Mouse (Mus musculus): ENCODE data around the gene Fam216b. TPM values are rescaled to one million over a fixed set of nuclear protein-coding genes. Genes with fewer than 3 reads are reported as not detected.

The Fam216b gene
- total RNA-seq (2021) = under 1 TPM in 1 of 2 experiments, not detected in 1; 0.67 TPM
- long read RNA-seq, experiment 1 = 0 reads
- long read RNA-seq, experiment 2 = 0 reads

DNA sequence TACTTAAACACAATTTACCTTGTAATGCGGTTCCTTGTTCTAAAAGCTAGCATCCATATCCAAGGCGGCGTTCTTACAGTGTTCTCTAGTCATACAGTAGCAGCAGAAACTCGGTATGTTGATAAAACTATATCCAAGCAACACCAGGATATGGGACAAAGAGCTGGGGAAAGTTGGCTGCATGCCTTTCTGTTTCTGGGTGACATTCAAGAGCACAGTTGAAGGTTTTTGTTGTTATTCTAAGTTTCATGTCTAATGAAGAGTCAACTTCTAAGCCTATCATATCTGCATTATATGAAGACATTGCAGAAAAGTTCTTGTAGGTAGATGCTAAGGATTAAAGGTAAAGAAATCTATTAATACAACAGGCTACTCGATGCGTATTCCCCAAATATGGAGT, at the start of gene Fam216b:
Fam216b (minus strand) TSS at position 101 of the 400 bp plus-strand sequence.
- intact Hi-C loops (cut with DNase I) = no loop called here
- DNase-seq = peak in 1 of 2 experiments; percentile 24

DNA sequence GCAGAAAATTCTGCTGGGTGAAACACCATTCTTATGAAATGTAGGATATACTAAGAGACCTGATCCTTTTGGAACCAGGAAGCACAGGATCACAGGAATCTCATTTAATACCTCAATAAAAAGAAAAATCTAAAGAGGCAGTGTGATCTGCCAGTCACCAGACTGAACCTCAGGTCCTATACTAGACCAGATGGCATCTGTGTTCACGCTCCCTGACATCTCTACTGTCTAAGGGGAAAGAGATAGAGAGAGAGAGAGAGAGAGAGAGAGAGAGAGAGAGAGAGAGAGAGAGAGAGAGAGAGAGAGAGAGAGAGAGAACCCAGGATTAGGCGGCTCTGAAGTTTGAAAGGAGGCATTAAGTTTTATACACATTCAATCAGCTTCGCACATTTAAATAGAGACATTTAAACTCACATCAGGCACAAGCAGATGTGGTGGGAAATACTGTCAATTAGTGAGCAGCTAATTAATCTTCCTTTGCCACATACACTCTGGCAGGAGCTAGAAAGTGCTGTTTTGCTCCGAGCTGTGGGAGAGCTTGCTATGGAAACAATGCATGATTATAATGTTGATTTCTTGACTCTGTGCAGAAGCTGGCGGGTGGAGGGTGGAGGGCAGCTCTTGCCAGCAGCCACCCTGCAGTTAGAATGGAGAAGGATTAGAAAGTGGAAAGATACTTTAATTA, 43.7 kb upstream of the Fam216b start:
- DNase-seq = no peak
- intact Hi-C loops (cut with DNase I) = no loop called here

DNA sequence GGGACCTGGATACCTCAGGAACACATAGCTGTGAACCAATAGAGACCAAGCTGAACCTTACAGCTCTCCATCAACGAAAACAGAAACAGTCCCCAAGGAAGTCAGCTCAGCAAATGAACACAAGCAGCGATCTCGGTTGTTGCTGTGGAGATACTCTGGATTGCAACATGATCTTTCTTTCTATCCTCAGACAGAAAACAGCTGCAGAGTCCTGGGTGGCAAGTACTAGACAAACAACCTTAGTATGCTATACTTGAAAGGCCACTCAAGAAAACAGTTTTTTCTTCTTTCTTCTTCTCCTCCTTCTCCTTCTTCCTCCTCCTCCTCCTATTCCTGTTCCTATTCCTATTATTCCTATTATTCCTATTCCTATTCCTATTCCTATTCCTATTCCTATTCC, 37.9 kb upstream of the Fam216b start:
- intact Hi-C loops (cut with DNase I) = no loop called here
- no peak for DNase-seq

DNA sequence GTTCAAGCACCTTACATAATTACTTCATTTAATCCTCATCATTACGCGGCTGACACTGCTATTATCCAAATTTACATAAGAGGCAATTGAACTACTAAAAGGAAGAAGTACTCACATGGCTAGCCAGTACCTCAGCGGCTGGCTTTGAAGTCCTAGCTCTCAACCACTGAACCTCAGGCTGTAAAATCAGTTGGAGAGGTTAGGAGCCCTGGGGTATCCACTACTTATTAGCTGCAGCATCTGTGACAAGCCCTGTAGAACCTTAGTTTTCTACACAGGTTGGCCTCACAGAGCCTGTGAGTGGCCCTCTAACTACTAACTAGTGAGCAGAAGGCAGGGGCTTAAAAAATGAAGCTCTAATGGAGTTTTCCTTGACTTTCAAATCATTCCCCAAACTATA, 31.5 kb upstream of the Fam216b start:
- intact Hi-C loops (cut with DNase I) = no loop called here

DNA sequence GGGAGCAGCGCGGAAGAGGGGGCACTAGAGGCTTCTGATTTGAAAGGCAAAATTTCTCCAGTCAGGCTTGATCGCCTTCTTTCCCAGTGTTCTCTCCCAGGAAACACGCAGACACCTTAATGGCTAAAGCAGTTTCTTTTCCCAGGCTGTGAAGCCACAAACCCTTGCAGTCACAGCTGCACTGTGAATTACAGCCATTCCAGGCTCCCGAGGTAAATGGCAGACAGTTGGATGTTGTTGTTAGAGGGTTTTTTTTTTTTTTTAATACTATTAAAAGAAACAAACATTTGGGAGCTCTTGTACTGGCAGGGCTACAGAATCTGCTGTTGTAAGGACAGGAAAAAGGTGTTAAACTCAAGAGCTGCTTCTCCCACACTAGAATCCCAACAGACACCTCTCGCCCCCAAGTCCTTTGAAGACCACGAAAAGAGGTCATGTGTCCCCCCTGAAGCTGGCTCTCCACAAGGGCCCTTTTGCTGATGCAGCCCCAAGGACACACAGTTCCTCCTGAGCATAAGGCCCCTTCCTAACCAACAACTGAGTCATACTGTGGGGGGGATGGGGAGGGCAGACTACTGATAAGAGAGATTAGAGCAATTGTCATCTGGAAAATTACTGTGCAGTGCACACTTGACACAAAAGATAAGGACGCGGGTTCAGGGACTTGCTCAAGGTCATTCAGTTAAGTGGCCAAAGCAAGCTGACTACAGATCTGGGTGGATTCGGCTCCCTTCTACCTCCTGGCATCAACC, 30.8 kb upstream of the Fam216b start:
- no peak for DNase-seq
- intact Hi-C loops (cut with DNase I) = no loop called here

More for the DNA sequence above, 31.5 kb upstream of the Fam216b start:
- no peak for DNase-seq

GRCm38 (mm10) chr14:78117671-78118070, 28.9 kb upstream of the Fam216b start:
- DNase-seq = no peak
- intact Hi-C loops (cut with DNase I) = no loop called here

- intact Hi-C loops (cut with DNase I) = no loop called here
- no peak for DNase-seq
Measured at GRCm38 (mm10) chr14:78117268-78117667, 28.5 kb upstream of the Fam216b start.

DNA sequence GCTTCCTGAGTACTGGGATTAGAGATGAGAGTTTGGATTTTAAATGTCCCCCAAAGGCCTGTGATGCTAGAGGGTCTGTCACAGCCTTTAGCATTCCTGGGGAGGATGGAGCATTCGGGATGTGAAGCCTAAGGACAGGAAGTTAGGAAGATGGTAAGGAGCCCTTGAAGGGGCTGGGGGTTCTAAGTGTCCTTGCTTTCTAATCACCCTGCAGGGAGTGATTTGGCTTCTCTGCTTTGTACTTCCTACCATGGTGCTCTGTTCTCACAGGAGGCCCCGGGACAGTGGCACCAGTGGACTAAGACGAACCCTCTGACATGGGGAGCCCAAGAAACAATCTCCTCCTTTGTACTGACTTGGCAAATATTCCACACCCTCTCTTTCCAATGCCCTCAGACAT, 23.7 kb upstream of the Fam216b start:
- DNase-seq = no peak
- intact Hi-C loops (cut with DNase I) = no loop called here

GRCm38 (mm10) chr14:78110871-78111270, 22.1 kb upstream of the Fam216b start:
- intact Hi-C loops (cut with DNase I) = no loop called here
- DNase-seq = peak in 1 of 2 experiments; percentile 3

- intact Hi-C loops (cut with DNase I) = no loop called here
- DNase-seq = no peak
Measured at GRCm38 (mm10) chr14:78109419-78109818, 20.6 kb upstream of the Fam216b start.

- intact Hi-C loops (cut with DNase I) = no loop called here
Measured at GRCm38 (mm10) chr14:78108388-78108787, 19.6 kb upstream of the Fam216b start.

DNA sequence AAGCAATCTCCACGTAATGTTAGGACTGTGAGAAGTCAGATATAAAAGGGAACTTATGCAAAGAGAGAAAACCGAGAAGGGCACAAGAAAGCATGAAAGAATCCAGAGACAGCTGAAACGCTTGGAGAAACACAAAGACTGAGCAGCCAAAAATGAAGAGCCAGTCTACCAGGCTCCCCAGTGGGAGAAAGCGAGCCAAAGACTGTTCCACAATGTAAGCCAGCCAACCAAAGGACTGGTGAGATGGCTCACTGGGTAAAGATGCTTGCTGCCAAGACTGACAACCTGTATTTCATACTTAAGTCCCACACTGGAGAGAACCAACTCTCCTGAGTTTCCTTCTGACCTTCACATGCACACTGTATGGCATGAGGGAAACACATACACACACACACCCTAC, 784 bp upstream of the Fam216b start:
- no peak for DNase-seq
- intact Hi-C loops (cut with DNase I) = no loop called here

More at GRCm38 (mm10) chr14:78108388-78108787, 19.6 kb upstream of the Fam216b start:
- DNase-seq = no peak

DNA sequence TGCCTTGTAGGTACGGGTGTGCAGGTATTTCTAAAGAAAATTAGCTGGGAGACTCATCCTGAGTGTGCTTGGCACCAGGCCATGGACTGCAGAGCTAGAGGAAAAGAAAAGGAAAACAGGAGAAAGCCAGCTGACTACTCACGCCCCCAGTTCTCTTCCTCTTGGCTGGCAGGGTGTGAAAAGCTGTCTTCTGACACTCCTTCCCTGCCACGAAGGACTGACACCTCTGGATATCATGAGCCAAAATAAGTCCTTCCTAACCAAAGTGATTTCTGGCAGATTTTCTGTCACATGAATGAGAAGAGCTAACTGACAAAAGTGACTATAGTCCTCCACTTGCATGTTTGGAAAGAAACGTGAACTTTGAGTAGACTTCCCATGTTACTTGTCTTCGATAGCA, 5.3 kb downstream of the Fam216b start:
- DNase-seq = no peak
- intact Hi-C loops (cut with DNase I) = no loop called here

DNA sequence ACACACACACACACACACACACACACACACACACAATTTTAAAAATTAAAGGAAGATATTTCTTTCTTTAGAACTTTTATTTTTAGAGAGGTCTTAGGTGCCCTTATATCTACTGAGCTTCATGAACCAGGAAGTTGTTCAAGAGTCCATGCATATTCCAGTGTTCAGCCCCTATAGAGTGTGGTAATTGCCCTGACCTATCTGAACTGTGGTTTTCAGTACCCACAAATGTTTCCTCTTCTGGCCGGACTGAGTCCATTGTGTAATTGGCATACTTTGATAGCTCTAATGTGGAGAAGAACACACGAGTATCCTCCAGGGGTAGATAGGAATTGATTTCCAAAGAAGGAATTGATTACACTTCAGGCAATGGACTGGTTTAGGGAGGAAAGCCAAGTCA, 11.3 kb downstream of the Fam216b start:
- no peak for DNase-seq
- intact Hi-C loops (cut with DNase I) = no loop called here

DNA sequence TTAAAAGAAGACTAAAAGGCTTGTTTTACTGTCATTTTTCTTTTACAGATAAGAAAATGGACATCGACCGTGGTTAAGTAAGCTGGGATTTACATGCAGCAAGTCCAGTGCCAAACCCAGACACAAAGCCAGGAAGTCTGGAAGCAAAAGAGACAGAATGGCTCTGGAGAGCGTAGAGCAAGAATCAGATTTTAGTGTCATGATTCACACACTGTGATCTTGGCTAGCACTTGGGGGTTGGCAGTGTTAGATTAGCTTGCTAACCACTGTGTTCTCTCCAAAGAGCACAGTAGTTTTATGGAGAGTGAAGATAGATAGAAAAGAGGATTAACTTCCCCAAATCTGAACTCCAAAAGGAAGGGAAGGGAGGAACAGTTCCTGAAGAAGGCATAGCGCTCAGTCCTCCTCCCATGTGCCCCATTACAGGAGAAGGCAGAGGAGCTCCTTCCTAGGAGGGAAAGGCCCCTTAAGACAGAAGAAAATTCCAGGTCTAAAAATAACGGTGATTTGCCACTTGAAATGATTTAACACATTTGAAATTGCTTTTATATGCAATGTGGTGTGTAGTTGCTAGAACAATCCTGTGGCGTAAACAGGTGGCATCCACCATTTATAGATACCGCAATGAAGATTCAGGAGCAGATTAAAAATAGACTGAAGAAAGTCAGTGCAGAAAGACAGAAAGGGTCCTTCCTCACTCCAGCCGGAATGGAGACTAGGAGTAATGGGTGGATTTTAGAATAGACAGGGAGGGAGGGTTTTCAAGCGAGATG, 22.7 kb downstream of the Fam216b start:
- intact Hi-C loops (cut with DNase I) = no loop called here
- no peak for DNase-seq

GRCm38 (mm10) chr14:78062484-78062883, 26.3 kb downstream of the Fam216b start:
- DNase-seq = no peak
- intact Hi-C loops (cut with DNase I) = no loop called here

GRCm38 (mm10) chr14:78060609-78060951, 28.2 kb downstream of the Fam216b start:
- no peak for DNase-seq
- intact Hi-C loops (cut with DNase I) = no loop called here

DNA sequence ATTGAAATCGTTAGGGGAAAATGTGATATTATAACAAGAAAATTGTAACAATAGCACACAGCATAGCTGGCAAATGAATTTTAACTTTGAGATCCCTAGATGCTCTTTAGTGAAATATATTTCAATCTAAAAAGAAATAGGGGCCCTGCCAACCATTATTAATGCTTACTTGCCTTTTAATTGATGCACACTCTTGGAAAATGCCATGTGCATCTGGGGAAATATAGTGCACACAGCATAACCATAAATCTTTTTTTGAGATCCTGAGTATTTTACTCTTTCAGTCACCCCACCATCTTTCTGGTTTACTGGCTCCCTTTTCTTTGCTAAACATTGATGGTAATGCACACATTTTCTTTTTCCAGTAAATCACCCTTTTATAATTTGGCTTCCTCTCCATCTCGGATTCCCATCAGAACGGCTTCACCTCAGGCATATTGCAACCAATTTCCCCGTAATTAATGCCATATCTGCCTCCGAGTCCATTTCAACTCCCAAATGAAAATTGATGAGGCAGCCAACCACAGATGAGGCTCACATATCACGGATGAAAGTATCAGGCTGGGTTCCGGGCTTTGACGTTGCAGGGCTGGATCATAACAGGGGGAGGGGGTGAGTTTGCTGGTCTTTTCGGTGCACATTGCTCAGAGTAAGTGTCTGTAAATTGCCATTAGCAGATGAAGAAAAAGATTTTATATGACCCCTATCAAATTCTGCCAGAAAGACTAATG, 28.8 kb downstream of the Fam216b start:
- no peak for DNase-seq
- intact Hi-C loops (cut with DNase I) = no loop called here

DNA sequence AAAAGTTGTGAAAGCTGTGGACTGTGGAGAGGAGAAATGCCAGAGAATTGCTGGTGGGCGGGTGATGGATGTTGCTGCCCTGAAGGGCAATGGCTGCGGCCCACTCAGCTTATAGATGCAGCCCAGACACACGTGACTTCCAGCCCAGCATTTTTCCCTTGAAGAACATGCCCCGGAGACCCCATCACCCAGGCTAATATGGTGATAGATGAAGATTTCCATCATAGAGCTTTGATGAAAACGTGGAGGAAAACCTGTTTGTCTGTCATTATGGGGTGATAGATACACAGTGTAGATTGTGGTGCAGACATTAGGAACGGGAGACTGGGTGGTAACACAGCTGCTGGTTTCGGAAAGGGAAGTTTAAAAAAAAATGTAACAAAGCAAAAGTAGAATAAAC, 31.4 kb downstream of the Fam216b start:
- intact Hi-C loops (cut with DNase I) = no loop called here
- no peak for DNase-seq

GRCm38 (mm10) chr14:78056371-78056770, 32.4 kb downstream of the Fam216b start:
- no peak for DNase-seq
- intact Hi-C loops (cut with DNase I) = no loop called here

DNA sequence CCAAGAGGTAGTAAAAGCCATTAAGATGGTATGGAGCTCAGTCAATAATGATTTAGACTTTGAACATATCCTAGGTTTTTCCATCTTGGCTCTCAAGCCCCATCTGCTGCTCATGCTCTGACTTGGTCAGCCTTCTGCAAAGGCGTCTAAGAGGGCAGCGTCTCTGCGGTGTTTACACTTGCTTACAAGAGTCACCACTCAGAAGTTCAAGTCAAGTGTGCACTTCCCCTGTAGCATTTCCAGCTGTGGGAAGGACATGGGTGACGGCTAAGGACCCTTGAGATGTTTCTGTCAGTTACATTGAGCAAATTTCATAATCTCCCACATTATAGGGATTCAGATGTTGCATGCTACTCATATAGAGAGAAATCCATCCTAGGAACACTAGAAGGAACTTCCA, 40.1 kb downstream of the Fam216b start:
- no peak for DNase-seq
- intact Hi-C loops (cut with DNase I) = no loop called here

All from heart, postnatal 14 days (tissue).